Mouse (Mus musculus) thymus, postnatal 0 days (tissue): ENCODE measurements around the gene Adig. TPM values are rescaled to one million over a fixed set of nuclear protein-coding genes. Genes with fewer than 3 reads are reported as not detected.

Experiments used
- DNase-seq: peaks from one replicate; pipeline ENCODE4 v3.0.0-alpha.2; 2015; ENCODE audit warnings: low spot score
- polyA plus RNA-seq: library from polyadenylated mRNA; unstranded; fragments of >200 nt; fragmentation: Nextera tagmentation; extraction: Ambion mirVana; gene quantifications from 2 replicates; pipeline ENCODE4 v1.2.1, GENCODE M21; 2015

Adig gene
- polyA plus RNA-seq, 1 experiment from 2014 or later = 1.2 TPM

DNA sequence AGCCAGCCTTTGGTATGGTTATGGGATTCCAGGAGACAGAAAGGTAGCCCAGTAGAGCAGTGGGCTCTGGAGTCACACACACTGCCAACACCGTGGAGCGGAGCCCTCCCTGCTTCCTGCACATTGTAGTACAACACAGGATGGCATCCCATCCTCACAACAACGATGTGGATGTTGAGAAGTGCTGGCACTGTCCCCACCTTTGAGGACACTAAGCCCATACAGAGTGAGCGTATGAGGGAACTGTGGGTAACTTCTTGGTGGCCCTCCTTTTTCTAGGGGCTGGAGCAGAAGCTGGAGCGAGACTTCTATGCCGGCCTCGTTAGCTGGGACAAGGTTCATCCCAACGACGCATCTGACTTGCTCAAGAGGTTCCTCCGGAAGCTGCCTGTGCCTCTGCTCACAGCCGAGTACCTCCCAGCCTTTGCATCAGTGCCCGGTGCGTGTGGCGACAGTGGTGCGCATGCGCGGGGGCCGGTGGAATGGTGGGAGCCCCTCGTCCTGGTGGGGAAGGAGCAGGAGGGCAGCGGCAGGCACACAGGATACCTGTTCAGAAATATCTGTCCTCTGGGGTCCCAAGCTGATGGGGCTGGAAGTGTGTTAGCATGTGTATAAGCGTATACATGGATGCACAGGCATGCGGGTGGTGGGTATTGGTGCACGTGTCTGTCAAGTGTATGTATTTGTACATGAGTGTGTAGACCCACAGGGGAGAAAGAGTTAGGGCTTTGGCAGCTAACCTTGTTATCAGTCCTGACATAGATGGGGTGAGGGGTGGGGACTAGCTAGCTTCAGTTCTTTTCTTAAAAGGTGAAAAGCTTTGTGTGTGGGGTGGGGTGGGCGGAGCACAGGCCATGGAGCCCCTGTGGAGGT is 37.3 kb downstream of the Adig start:
- DNase-seq = peak; percentile 48

DNA sequence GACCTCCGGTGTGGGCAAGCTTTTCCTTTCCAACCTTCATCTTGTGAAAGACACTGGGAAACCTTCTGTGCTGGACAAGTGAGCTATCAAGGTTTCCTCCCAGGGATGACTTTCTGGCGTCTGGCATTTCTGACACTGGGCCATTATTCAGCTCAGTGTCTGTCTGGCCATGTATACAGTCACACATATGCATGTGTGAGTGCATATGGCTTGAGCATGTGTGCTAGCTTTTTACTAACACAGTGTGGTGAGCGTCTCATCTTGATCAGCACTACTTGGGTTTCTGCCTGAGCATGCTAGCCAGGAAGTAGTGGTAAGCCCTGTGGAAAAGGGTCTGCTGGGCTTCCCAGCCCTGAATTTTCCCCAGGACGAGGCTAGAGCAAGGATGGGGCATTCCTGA is 38.9 kb downstream of the Adig start:
- DNase-seq = no peak

DNA sequence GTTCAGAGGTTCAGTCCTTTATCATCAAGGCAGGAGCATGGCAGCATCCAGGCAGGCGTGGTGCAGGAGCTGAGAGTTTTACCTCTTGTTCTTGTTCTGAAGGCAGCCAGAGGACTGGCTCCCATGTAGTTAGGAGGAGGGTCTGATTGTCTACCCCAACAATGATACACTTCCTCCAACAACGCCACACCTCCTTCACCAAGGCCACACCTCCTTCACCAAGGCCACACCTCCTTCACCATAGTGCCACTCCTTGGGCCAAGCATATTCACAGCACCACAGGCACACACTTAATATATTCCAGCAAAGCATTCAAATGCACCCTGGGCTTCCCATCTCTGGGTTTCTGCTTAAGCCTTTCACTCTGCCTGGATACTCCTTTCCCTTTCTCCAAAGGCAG is 42.9 kb downstream of the Adig start:
- no peak for DNase-seq

DNA sequence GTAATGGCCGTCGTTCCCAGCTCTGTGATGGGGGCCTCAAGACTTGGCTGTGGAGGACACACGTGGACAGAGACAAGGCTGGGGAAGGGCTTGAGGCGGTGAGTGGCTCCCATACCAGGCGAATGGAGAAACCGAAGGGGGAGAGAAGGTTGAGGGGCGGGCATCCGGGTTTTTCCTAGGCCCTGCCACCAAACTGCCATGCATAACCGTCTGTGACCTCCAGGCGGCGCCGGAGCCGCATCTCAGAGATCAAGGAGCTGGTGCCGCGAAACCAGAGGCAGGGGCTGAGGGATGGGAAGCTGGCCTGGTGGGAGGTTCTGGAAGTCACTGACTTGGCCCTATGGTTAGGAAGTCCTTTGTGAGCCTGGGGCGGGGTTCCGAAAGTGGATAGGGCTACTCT is 44.3 kb downstream of the Adig start:
- peak; percentile 83 for DNase-seq

- peak; percentile 74 for DNase-seq
Observed at GRCm38 (mm10) chr2:158550067-158550466, 47.7 kb downstream of the Adig start.

GRCm38 (mm10) chr2:158554366-158554765 is 52.0 kb downstream of the Adig start:
- no peak for DNase-seq

- DNase-seq = peak; percentile 14
Observed at GRCm38 (mm10) chr2:158555252-158555651, 52.8 kb downstream of the Adig start.

GRCm38 (mm10) chr2:158555812-158556211 is 53.4 kb downstream of the Adig start:
- DNase-seq = no peak

- DNase-seq = peak; percentile 71
Observed at GRCm38 (mm10) chr2:158556225-158556624, 53.8 kb downstream of the Adig start.

DNA sequence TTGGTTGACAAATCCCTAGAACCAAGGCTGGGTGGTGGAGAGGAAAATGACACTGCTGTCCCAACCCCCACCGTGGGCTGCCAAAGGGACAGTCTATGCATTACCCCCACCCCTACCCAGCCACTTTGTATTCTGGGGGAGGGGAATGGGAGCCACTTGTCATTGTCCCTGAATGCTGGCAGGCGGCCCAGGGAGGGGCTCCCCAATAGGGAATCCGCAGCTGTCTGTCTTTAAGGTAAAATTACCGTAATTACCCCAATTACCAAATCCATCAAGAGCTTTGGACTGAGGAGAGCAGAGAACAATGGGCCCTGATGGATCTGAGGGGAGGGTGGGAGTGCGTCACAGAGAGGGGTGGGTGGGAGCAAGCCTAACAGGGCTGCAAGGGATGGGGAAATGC is 54.3 kb downstream of the Adig start:
- no peak for DNase-seq

Other genes starting within 250 kb of the Adig start
- gene Bpi, start 244.5 kb upstream of the Adig start, polyA plus RNA-seq = 0.08 TPM in 1 of 2 replicates, not detected in the other
- gene Lbp, start 196.1 kb upstream of the Adig start, polyA plus RNA-seq = 3.2 and 4.9 TPM in 2 replicates
- gene Snhg11, start 127.0 kb upstream of the Adig start, polyA plus RNA-seq = 4.1 and 6.4 TPM in 2 replicates
- 15.4 and 18.5 TPM in 2 replicates for gene Ralgapb, start 92.8 kb upstream of the Adig start, polyA plus RNA-seq
- 0.10 TPM in 1 of 2 replicates, not detected in the other for gene Arhgap40, start 10.2 kb downstream of the Adig start, polyA plus RNA-seq
- gene Slc32a1, start 108.2 kb downstream of the Adig start, polyA plus RNA-seq = not detected in 2 replicates
- gene Actr5, start 122.3 kb downstream of the Adig start, polyA plus RNA-seq = 16.1 and 18.4 TPM in 2 replicates
- 45.4 and 58.3 TPM in 2 replicates for gene Ppp1r16b, start 162.8 kb downstream of the Adig start, polyA plus RNA-seq